Mouse (Mus musculus): ENCODE results near the gene Tnfrsf13c. TPM values are rescaled to one million over a fixed set of nuclear protein-coding genes. Genes with fewer than 3 reads are reported as not detected.

Tnfrsf13c gene
- total and polyA plus RNA-seq, 2 experiments from 2014 or later: 0.24 to 0.44 TPM

DNA sequence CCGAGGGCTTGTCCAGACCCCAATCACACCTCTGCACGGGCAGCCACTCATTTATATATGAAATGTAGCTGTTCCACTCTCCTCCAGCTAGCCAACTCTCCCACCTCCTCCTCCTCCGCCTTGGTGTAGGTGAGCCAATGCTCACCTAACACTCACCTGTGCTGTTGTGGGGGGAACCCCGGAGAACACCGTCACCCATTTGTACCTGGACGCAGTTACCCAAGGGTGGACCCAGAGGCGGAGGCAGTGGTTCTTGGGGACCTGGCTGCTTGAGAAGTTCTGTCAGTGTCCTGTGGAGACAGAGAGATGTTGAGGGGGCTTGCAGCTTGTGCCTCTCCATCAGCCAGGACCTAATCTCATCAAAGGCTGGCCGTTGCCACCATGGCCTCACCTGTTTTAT is 15.9 kb downstream of the Tnfrsf13c start:
- no peaks in the 10 kb centered on the region for H3K9me3 ChIP-seq (ENCODE audit: low read length)
- peaks cover 35% of the 10 kb centered on the region for H3K27me3 ChIP-seq (ENCODE audit: insufficient read depth, low read length)

DNA sequence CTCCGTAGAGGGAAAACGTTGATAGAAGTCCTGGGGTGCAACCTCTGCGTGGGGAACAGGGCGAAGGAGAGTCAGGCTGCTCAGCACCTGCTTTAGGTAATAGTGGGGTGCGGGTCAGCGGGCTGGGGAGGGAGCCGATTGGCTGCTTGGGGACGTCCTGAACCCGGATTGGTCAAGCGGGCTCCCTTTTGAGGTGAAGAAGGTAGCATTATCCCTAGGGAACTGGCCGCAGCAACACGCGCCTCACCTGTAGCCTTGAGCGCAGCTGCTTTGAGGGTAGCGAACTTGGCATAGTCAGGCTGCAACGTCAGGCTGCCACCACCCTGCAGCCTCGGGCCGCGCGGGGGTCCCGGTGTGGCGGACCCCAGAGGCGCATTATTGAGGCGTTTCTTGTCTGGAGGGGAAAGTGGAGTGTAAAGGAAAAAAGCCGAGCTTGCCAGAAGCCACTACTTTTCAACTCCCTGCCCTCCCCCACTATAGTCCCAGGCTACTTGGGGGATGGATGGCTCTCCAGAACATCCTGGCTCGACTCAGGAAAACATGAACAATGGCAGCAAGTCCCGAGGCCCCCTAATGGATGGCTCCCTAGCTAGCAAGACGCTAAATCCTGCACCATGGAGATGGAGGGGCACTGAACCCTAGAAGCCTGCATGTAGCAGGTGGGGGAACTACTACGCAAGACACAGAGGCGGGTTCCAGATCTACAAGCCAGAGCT is 16.5 kb downstream of the Tnfrsf13c start:
- Histone ChIP-seq H3K36me3 (ENCODE audit: insufficient read depth) (peaks cover 35% of the 10 kb centered on the region), H3K27ac (ENCODE audit: low read depth, low read length) (no peak overlapping the region), H3K4me1 (ENCODE audit: insufficient read depth) (0 out of 2 replicates have a peak, but pooled peaks cover 3% of the 10 kb centered on the region), H3K4me2 (ENCODE audit: low read depth) (no peak overlapping the region), H3K9me3 (ENCODE audit: low read length) (no peaks in the 10 kb centered on the region), H3K27me3 (ENCODE audit: insufficient read depth, low read length) (peaks cover 32% of the 10 kb centered on the region), H3K9ac (no peak overlapping the region), H3K4me3 (ENCODE audit: low read depth, low read length) (no peak overlapping the region)
- DNase-seq (no peak), ATAC-seq (no peak)
- 19% methylated on average over 30 of the region's 30 CpGs for WGBS
- TF ChIP-seq CTCF (IDR thresholded peaks at IDR 0.05; ENCODE audit: low read depth): no peak

More for the DNA sequence above, 15.9 kb downstream of the Tnfrsf13c start:
- 82% methylated on average over 8 of the region's 8 CpGs for WGBS
- 0 out of 2 replicates have a peak, but pooled peaks cover 3% of the 10 kb centered on the region for H3K4me1 ChIP-seq (ENCODE audit: insufficient read depth)
- H3K4me3 ChIP-seq (ENCODE audit: low read depth, low read length): no peak overlapping the region
- no peak for TF ChIP-seq CTCF (IDR thresholded peaks at IDR 0.05; ENCODE audit: low read depth)
- no peak overlapping the region for H3K27ac ChIP-seq (ENCODE audit: low read depth, low read length)
- DNase-seq: no peak
- no peak for ATAC-seq
- no peak overlapping the region for H3K4me2 ChIP-seq (ENCODE audit: low read depth)
- no peak overlapping the region for H3K9ac ChIP-seq
- H3K36me3 ChIP-seq (ENCODE audit: insufficient read depth): peaks cover 29% of the 10 kb centered on the region

DNA sequence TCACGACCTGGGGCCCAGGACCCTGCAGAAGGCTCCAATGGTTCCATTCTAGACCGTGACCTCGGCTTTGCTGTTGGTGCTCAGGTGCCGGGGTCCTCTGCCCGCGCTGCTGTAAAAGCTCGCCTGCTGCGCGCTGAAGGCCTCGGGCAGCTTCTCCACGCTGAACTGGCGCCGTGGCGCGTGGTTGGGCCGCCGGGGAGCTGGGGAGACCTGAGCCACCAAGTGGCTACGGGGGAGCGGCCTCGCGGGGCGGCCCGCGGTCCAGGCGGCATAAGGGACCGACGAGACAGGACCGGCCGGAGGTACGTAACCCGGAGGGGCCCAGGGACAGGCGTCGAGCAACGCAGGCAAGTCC is 17.1 kb downstream of the Tnfrsf13c start:
- 19% methylated on average over 34 of the region's 34 CpGs for WGBS
- Histone ChIP-seq H3K27me3 (ENCODE audit: insufficient read depth, low read length) (peaks cover 27% of the 10 kb centered on the region), H3K27ac (ENCODE audit: low read depth, low read length) (no peak overlapping the region), H3K36me3 (ENCODE audit: insufficient read depth) (peaks cover 41% of the 10 kb centered on the region), H3K9ac (no peak overlapping the region), H3K4me3 (ENCODE audit: low read depth, low read length) (no peak overlapping the region), H3K9me3 (ENCODE audit: low read length) (no peaks in the 10 kb centered on the region), H3K4me2 (ENCODE audit: low read depth) (no peak overlapping the region), H3K4me1 (ENCODE audit: insufficient read depth) (0 out of 2 replicates have a peak, but pooled peaks cover 3% of the 10 kb centered on the region)
- no peak for DNase-seq
- no peak for ATAC-seq
- no peak for TF ChIP-seq CTCF (IDR thresholded peaks at IDR 0.05; ENCODE audit: low read depth)

DNA sequence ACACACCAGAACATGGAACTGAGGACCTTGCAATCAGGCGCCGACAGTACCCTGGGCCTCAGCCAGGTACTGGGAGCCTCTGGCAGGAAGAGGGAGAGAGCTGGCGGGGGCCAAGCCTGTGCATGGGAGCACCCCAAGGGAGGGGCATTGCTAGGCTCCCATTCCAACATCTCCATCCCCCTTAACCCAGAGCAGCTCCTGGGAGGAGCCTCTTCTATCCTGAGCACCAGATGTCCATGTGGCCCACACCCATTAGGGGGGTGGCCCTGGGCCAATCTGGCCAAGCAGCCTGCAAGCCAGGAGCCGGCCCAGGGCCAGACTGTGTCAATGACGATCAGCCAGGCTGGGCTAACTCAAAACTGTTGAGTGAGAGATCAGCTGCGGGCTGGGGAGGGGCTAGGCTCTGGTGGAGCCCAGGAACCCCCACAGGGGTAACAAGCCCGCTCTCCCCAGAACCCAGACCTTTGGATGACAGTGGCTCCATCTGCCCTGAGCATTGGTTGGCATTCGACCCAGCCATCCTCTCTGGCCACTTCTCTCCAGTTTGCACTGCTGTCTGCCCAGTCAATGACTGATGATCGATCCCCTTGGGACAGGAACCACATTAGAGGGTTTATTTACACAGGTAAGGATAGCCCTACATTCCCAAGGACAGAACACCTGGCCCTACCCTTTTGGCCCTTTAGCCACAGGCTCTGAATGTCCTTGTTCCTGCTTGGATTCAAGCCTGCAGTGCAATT is 17.6 kb downstream of the Tnfrsf13c start:
- H3K9me3 ChIP-seq (ENCODE audit: low read length): no peaks in the 10 kb centered on the region
- no peak overlapping the region for H3K9ac ChIP-seq
- no peak overlapping the region for H3K27ac ChIP-seq (ENCODE audit: low read depth, low read length)
- peaks cover 46% of the 10 kb centered on the region for H3K36me3 ChIP-seq (ENCODE audit: insufficient read depth)
- H3K27me3 ChIP-seq (ENCODE audit: insufficient read depth, low read length): peaks cover 23% of the 10 kb centered on the region
- DNase-seq: peak; percentile 74
- peak; percentile 85 for ATAC-seq
- H3K4me1 ChIP-seq (ENCODE audit: insufficient read depth): no peaks in the 10 kb centered on the region
- 37% methylated on average over 9 of the region's 9 CpGs for WGBS
- no peak overlapping the region for H3K4me3 ChIP-seq (ENCODE audit: low read depth, low read length)
- no peak for TF ChIP-seq CTCF (IDR thresholded peaks at IDR 0.05; ENCODE audit: low read depth)
- no peak overlapping the region for H3K4me2 ChIP-seq (ENCODE audit: low read depth)

DNA sequence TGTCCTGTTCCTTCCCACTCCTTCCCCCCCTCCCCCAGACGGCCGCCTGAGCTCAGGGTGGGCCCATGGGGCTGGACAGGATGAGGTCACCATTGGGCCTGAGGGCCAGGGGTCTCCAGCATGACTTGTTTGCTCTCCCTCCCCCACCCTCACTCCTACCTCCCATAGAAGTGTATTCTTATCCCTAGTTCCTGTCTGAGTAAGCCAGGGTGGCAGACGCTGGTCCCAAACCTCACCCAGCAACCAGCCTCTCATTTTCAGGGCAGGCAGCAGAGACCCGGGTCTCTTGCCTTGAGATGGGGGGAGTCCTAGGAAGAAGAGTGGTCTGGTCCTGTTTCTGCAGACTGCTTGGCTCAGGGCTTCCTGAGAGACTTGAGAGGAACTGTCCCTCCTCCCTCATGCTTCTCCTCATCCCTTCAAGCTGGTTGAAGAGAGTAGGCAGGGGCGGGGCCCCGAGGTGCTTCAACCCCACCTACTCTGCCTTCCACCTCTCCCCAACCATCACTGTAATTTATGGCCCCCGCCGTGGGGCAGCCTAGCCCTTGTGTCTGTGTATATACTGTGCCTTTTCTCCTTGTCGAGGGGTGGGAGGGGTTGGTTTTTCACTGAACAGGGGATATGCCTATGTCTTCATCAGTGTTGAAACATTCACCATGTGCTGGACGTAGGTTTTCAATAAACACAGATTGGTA is 19.3 kb downstream of the Tnfrsf13c start:
- H3K4me2 ChIP-seq (ENCODE audit: low read depth): no peak overlapping the region
- no peak for TF ChIP-seq CTCF (IDR thresholded peaks at IDR 0.05; ENCODE audit: low read depth)
- peaks cover 8% of the 10 kb centered on the region; the same call in 1 of the 2 replicates for H3K27me3 ChIP-seq (ENCODE audit: insufficient read depth, low read length)
- no peak overlapping the region for H3K27ac ChIP-seq (ENCODE audit: low read depth, low read length)
- no peak overlapping the region for H3K4me3 ChIP-seq (ENCODE audit: low read depth, low read length)
- H3K9ac ChIP-seq: no peak overlapping the region
- no peak for ATAC-seq
- H3K4me1 ChIP-seq (ENCODE audit: insufficient read depth): no peaks in the 10 kb centered on the region
- no peak for DNase-seq
- peaks cover 62% of the 10 kb centered on the region for H3K36me3 ChIP-seq (ENCODE audit: insufficient read depth)
- 63% methylated on average over 10 of the region's 10 CpGs for WGBS
- H3K9me3 ChIP-seq (ENCODE audit: low read length): no peaks in the 10 kb centered on the region

DNA sequence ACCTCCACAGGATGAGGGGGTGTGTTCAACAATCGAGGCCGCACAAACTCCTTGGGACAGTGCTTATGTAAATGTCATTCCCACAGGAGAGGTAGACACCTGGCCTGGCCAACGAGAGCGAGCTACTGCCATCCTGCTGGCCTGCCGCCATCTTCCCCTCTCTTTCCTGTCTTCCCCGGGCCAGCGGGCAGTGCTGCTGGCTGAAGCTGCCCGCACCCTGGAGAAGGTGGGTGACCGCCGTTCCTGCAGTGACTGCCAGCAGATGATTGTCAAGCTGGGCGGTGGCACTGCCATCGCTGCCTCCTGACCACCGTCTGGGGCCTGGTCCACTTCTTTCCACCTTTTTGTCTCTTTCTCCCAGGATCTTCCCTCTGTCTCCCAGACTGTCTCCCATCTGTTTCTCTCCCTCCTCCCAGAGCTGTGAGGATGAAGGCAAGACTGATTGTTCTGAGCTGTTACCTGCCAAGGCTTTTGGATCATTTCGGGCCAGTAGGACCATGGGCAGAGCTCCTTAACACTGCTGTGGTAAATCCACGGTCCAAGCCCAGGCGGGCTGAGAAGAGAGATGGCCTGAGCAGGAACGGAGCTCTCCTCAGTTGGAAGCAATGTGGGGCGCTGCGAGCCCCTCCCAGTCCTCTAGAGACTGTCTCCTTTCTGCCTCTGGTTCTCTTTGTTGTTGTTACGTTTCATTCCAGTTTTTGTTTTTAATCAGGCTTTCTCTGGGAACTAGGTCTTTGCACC is 20.4 kb downstream of the Tnfrsf13c start:
- no peak for DNase-seq
- H3K36me3 ChIP-seq (ENCODE audit: insufficient read depth): peaks cover 72% of the 10 kb centered on the region

More for the DNA sequence above, 20.4 kb downstream of the Tnfrsf13c start:
- Histone ChIP-seq H3K9ac (no peak overlapping the region), H3K4me2 (ENCODE audit: low read depth) (no peak overlapping the region), H3K4me3 (ENCODE audit: low read depth, low read length) (no peak overlapping the region), H3K27ac (ENCODE audit: low read depth, low read length) (no peak overlapping the region), H3K27me3 (ENCODE audit: insufficient read depth, low read length) (peaks cover 8% of the 10 kb centered on the region; the same call in 1 of the 2 replicates), H3K9me3 (ENCODE audit: low read length) (no peaks in the 10 kb centered on the region), H3K4me1 (ENCODE audit: insufficient read depth) (no peaks in the 10 kb centered on the region)
- no peak for TF ChIP-seq CTCF (IDR thresholded peaks at IDR 0.05; ENCODE audit: low read depth)
- 61% methylated on average over 20 of the region's 20 CpGs for WGBS
- no peak for ATAC-seq

All from forebrain, postnatal 0 days (tissue).